ENCODE assay signal across 2 mouse cellular contexts in the genomic region with DNA sequence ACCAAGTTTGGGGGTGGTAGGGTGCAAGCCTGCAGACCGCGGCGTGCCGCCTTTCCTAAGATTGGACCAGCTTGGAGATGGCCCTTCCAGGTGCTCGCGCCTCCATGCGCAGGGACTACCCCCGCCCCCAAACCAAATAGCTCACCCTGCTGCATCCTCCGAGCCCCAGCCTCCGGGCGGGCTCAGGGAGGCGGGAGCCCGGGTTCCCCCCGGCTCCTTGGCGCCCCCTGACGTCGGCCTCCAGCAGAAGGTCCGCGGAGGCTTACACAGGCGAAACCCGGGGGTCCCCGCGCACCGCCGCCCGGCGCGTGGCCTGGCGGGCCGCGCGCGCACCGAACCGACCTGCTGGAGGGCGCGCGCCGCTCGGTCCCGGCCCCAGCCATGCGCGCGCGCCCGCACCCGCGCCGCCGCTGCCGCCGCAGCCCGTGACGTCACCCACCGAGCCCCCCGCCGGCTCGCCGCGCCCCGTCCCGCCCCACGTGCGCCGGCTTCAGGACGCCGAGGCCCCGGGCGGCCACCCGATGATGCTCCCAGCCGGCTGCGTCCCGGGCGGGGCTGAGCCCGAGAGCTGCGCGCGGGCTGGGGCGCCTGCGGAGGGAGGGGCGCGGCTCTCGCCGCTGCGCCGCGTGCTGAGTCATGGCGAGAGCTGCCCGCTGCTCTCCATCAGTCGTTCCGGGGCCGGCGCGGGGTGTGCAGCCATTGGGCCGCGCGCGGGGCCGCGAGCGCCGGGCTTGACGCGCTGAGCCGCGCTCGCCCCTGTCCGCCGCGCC.
A peak's percentile ranks its signal among the peaks of the same experiment; 100 is the strongest.
TF ChIP-seq lines count a peak whose summit lies in the region.

A gene (minus strand): TSS at position 396 of the 770 bp plus-strand sequence.

TF ChIP-seq in CH12.LX, 34 proteins besides CTCF, POLR2A, EP300 and RAD21:
- peak; percentile 25; the same call in 1 of the 2 replicates for TF ChIP-seq NRF1 (IDR thresholded peaks at IDR 0.05; ENCODE audit: low read depth, low read length)
- no peak for TF ChIP-seq HCFC1 (IDR thresholded peaks at IDR 0.05; ENCODE audit: low read depth, low read length)
- 0 out of 2 replicates have a peak, but pooled peaks have one; percentile 41 for TF ChIP-seq UBTF (IDR thresholded peaks at IDR 0.05; ENCODE audit: low read depth, low read length)
- no peak for TF ChIP-seq MAFK (IDR thresholded peaks at IDR 0.05; ENCODE audit: insufficient replicate concordance, low read length)
- no peak for TF ChIP-seq USF1 (IDR thresholded peaks at IDR 0.05; ENCODE audit: low read depth, low read length)
- TF ChIP-seq MEF2A (IDR thresholded peaks at IDR 0.05; ENCODE audit: borderline replicate concordance, low read depth, low read length) = no peak

TF ChIP-seq in myocyte, 11 proteins besides CTCF, POLR2A, EP300 and RAD21:
- no peak for TF ChIP-seq CEBPB (IDR thresholded peaks at IDR 0.05; ENCODE audit: insufficient read depth, poor library complexity, severe bottlenecking)
- TF ChIP-seq MYOG (IDR thresholded peaks at IDR 0.05; ENCODE audit: control insufficient read depth in 1 of 3, insufficient read depth in 1 of 3, insufficient read length in 2 of 3, low read depth in 2 of 3) = peak in 1 of 3 experiments; percentile 10
- TF ChIP-seq MYOD1 (IDR thresholded peaks at IDR 0.05; ENCODE audit: control insufficient read depth in 1 of 3, insufficient read length in 2 of 3, low read depth in 2 of 3) = peak in 1 of 3 experiments; percentile 24
- TF ChIP-seq POLR2AphosphoS2 (IDR thresholded peaks at IDR 0.05; ENCODE audit: insufficient read length, low read depth) = peak; percentile 46
